Mouse (Mus musculus) G1E (cell line): ENCODE measurements at regions not wholly inside any gene's neighbourhood (a gene's known extent, or its start where the extent isn't known, plus 50 kb on each side); places are given as distances from the start of the nearest gene placed in this dataset.

ENCODE experiments used
- CTCF ChIP-seq: IDR thresholded peaks from 2 replicates; pipeline ENCODE4 v1.5.1; 2012; ENCODE audit warnings: low read depth, low read length, inconsistent platforms, mixed read lengths
- GATA1 ChIP-seq: IDR thresholded peaks from 2 replicates; pipeline ENCODE4 v1.6.1; 2012; ENCODE audit warnings: borderline replicate concordance, low read length, inconsistent platforms, mixed read lengths
- GATA2 ChIP-seq: IDR thresholded peaks from 2 replicates; pipeline ENCODE4 v1.6.1; 2012; ENCODE audit warnings: low read depth, low read length, inconsistent platforms, borderline replicate concordance
- POLR2AphosphoS5 ChIP-seq: IDR thresholded peaks from 2 replicates; pipeline ENCODE4 v1.6.1; 2012; ENCODE audit warnings: low read depth, low read length, inconsistent platforms; ENCODE audit not compliant: insufficient replicate concordance
- TAL1 ChIP-seq: conservative IDR thresholded peaks from 2 replicates; pipeline ENCODE4 v1.6.1; 2012; ENCODE audit warnings: low read depth, low read length, inconsistent platforms, mixed read lengths

DNA sequence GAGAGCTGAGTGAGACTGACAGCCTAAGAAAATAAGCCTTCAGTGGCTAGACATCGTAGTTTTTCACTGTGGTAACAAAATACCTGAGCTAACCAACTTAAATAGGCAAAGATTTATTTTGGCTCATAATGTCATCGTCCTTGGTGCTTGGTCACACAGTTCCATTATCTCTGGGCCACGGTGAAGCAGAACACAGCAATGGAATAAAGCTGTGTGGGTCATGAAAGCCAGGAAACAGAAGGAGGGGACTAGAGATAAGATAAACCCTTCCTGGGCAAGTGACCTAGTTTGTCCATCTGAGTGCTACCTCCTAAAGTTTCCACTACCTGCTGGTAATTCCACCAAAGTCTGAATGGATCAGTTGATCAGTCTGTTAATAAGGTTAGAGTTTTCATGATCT lies 134.8 kb upstream of the Gm5129 start:
- TF ChIP-seq CTCF (no peak), POLR2AphosphoS5 (no peak), GATA1 (no peak), TAL1 (no peak), GATA2 (no peak)
